Mouse (Mus musculus) left cerebral cortex, postnatal 4 days (tissue): ENCODE measurements around the gene Slc25a21. TPM values are rescaled to one million over a fixed set of nuclear protein-coding genes. Genes with fewer than 3 reads are reported as not detected.
A peak's percentile ranks its signal among the peaks of the same experiment; 100 is the strongest.

Source experiments
- DNase-seq: peaks from one replicate; pipeline ENCODE4 v3.0.0-alpha.2; 2022
- intact Hi-C: fragments of 180-260 bp; cut with DNase I; formaldehyde crosslinking; loops from one replicate; pipeline ENCODE4 v1.15.1; 2025
- total RNA-seq, 2 experiments: library from RNA; stranded (reverse); gene quantifications; 2 replicates each; pipeline ENCODE4 v1.2.3; 2021

Gene Slc25a21
- total RNA-seq, 2 experiments from 2014 or later: 0.32 TPM; not detected in 1

DNA sequence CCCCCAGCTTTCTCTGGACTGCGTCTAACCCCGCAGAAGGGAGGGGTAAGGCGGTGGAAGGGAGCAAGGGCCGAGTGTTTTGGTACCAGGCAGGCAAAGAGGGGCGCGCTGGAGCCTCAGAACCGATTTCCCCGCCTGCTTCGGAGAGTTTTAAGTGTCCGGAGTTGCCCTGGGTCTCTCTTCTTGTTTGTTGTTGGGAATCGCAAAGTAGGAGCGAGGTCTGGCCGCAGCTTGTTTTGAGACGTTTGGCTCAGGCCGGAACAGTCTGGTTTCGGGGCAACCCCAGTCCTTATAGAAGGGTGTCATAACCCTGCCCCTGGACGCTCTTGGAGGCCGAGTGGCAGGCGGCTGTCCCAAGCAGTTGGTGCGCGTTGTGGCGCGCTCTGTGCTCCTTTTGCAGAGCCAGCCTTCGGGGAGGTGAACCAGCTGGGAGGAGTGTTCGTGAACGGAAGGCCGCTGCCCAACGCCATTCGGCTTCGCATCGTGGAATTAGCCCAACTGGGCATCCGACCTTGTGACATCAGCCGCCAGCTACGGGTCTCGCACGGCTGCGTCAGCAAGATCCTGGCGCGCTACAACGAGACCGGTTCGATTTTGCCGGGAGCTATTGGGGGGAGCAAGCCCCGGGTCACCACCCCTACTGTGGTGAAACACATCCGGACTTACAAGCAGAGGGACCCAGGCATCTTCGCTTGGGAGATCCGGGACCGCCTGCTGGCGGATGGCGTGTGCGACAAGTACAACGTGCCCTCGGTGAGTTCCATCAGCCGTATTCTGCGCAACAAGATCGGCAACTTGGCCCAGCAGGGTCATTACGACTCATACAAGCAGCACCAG, 500.9 kb downstream of the Slc25a21 start:
- intact Hi-C loops: loop anchor here (5.0 kb wide), 1 partner anchor 841 kb away; no protein-coding TSS in a partner anchor
- no peak for DNase-seq

DNA sequence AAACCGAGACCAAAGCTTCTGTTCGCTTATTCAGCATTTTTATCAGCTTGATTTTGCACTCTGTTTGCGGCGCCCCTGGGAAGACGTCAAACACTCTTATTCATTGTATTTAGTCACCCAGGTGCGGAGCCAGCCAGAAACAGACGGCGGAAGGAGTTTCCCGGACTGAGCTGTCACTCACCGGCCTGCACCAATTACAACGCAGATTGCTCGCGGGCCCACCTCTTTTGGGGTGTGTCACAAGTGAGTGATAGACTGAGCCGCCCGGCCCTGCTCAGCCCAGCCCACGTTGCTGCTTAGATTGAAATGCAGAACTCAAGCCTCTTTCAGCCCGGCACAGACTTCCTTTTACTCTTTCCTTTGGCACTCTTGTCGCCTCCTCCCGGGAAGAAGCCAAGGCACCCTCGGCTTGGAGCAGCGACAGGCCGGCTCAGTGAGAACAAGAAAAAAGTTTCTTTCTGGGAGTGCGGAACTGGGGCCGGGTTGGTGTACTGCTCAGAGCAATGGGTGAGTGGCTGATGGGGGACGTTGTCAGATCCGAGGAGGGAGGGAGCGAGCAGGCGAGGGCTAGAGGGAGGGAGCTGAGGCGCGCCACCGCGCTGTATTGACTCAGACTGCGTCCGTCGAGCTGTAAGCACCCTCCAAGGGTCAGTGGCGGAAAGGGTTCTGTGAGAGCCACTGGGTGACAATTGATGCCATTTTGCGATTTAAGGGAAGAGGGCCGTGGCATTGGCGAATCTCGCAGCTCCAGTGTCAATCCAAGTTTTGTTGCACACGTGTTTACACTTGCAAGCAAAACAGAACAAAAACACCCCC, 501.7 kb downstream of the Slc25a21 start:
- intact Hi-C loops: loop anchor here (5.0 kb wide), 1 partner anchor 842 kb away; no protein-coding TSS in a partner anchor
- DNase-seq: peak; percentile 71

DNA sequence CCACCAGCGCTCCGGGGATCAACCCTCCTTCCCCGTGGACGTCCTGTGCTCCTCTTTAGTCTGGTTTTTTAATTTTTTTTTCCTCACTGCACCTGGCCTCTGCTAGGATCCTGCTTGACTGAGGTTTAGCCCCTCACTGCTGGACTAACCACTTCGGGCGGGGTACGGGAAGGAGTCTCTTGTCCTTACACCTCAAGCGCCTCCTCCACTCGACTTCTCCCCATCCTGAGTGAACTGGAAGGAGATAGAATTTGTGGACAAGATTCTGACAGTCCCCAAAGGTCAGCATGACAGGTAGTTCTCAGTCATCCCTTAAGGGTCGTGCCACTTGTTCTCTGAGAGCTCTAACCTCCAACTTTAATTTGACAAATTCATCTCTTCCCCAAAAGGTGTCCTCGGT, 502.3 kb downstream of the Slc25a21 start:
- intact Hi-C loops: loop anchor here (5.0 kb wide), 3 partner anchors 173 to 842 kb away; no protein-coding TSS in a partner anchor
- no peak for DNase-seq

DNA sequence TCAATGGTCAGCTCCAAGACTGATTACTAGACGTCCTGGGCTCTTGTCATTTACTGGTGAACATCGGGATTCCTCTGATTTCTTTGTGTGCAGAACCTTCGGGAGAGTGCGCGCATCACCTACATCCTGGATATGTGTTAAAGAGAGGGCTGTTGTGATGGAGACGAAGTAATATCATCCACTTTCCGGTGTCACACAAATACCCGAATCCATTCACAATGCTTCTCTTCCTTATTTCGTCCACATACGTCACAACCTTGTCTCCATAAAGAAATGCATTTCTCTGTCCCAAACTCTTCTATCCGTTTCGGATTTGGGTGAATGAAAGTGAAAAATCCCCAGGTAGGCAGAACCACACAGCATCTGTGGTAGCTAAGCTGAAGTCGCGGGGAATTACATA, 502.9 kb downstream of the Slc25a21 start:
- intact Hi-C loops: loop anchor here (5.0 kb wide), 2 partner anchors 172 to 293 kb away; no protein-coding TSS in a partner anchor
- DNase-seq: no peak

DNA sequence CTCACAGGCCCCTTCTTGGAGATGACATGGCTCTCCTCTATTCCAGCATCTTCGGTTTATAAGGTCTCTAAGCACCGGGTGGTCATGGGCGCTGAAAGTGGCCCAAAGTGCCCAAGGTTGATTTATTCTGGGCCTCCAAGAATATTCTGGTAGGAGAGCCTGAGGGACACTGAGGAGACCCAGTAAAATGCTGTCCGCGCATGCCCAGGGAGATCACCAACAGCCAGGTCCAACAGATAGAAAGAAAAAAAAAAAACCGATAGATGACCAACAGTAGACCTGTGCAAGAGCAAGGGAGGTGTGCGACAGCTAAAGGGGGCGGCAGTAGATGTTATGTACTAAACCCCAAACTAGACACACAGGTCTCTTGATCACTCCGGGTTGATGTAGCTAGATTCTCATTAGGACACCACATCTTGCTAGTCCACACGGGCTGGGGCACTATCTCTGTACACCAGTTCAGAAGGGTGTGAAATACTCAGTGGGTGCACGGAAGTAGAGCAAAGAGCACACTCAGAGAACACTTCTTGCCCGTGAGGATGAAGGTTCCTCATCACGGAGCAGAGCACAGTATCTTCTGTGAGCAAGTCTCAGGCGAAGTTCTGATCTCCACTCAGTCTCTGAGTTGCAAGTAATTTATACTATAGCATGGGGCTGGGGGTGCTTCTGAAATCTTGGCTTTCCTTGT, 503.7 kb downstream of the Slc25a21 start:
- no peak for DNase-seq
- intact Hi-C loops: loop anchor here (5.0 kb wide), 2 partner anchors 171 to 294 kb away; no protein-coding TSS in a partner anchor

DNA sequence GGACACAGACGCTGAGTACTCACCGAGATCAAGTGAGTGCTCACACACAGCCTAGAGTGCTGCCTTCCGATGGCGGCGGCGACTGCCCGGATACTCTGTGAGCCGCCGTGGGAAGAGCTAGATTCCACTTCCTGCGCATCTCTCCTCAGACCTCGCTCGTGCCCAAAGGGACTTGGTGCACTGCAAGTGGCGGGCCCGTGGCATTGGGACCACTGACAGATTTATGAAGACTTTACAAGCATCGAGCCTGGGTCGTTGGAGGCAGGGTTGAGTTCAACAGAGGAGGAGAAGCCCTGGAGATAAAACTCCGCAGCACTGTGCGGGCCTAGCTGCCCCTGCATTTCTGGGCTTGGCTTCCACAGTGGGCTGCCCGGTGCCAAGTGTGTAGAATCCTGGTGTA, 504.7 kb downstream of the Slc25a21 start:
- intact Hi-C loops: loop anchor here (5.0 kb wide), 2 partner anchors 170 to 295 kb away; no protein-coding TSS in a partner anchor
- DNase-seq: no peak

DNA sequence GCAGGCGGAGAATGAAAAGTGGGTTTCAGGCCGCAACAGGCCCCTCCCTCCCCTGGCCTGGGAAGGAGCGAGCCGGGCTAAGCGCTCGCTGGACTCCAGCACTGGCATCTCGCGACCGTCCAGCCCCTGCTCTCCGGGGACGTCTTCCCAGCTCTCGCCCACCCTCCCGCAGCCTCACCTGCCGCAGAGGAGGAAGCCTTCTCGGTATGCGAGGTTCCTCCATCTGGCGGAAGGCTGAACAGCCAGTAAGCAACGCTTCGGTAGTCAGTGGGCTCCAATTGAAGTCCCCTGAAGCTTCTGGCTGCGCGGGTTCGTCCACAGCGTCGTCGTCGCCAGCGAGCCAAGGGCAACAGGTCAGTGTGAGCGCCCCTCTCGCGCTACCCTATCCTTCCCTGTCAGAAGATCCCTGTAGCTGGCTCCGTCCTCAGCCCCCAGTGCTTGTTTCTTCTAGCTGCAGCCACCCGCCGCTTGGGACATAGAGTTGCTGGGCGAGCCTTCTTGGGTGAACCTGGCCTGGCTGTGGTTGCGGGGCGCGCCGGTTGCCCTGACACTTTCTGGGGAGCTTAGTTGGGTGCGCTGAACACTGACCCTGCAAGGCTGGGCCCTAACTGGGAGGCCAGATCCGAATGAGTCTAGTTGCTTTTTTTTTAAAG, 505.7 kb downstream of the Slc25a21 start, which contains the start of gene Pax9:
Gene Pax9, plus strand, starts transcription at position 341 of the 653 bp plus-strand sequence.
- no peak for DNase-seq
- intact Hi-C loops: loop anchor here (5.0 kb wide), 2 partner anchors 169 to 296 kb away; no protein-coding TSS in a partner anchor

DNA sequence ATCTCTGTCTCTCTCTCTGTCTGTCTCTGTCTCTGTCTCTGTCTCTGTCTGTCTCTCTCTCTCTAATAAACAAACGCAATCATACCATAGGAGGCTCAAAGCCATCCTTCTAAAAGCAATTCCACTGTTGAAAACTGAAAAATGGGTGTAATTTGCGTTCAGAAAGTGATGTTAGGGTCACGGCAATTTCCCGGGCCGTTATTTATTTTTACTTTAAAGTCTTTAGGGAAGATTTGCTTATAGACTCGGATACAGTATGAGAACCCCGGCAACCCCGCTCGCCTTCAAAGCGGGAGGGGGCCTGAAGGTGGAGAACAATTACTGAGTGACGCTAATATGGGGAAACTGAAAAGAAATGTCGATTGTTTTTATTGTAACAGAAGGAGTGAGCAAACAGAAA, 506.3 kb downstream of the Slc25a21 start:
- no peak for DNase-seq
- intact Hi-C loops: loop anchor here (5.0 kb wide), 2 partner anchors 169 to 296 kb away; no protein-coding TSS in a partner anchor

DNA sequence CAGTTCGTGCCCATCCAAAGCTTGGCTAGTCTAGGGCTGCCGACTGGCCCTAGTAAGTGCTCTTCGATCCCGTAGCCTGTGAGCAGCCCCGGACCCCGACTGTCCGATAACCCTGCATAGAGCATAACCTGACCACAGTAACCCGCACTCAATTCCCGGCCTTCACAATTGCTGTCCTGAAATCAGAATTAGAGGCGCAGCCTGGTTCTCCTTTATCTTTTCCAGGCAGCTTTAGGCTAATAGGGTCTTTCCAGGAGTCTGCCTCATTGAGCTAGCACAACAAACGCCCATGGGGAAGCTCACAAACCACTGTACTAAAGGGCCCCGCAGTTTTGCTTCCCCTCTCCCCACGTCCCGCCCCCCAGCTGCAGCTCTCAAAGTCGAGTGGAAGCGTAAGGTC, 506.9 kb downstream of the Slc25a21 start:
- DNase-seq: no peak
- intact Hi-C loops: loop anchor here (5.0 kb wide), 2 partner anchors 168 to 297 kb away; no protein-coding TSS in a partner anchor

DNA sequence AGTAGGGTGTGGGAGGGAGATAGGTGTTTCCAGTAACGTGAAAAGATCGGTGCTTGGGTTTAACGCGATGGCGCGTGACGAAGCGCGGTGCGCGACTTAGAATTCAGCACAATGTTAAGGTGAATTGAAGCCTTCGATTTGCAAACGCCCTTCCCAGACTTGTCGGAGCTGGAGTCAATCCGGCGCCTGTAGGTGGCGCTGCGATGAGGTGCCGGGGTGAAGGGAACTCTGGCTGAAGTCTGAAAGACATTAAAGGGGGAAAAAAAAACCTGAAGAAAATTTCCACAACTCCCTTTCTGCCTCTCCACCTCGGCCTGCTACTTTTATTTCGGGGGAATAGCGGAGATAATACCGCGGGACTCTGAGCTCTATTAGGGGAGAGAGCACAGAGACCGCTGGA, 507.5 kb downstream of the Slc25a21 start:
- intact Hi-C loops: loop anchor here (5.0 to 10.0 kb wide), 3 partner anchors 167 to 495 kb away; no protein-coding TSS in a partner anchor
- peak; percentile 56 for DNase-seq

DNA sequence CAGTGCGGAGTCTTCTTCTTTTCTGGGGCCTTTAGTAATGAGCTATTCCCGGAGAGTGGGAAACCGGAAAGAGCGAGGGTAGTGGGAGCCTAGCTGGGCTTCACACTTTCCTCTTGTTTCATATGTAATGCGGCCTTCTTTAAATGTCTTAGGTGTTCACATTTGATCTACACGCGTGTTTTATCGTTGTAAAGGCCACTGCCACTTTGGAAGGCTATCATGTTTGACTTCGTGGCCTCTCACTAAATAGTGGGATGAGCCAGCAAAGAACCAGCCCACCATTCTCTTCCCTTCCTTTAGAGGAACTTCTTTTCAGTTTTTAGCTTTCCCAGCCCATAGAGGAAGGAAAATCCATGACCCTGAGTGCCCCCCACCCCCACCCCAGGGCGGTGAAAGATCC, 507.9 kb downstream of the Slc25a21 start:
- DNase-seq: no peak
- intact Hi-C loops: loop anchor here (10.0 kb wide), 1 partner anchor 495 kb away; no protein-coding TSS in a partner anchor

DNA sequence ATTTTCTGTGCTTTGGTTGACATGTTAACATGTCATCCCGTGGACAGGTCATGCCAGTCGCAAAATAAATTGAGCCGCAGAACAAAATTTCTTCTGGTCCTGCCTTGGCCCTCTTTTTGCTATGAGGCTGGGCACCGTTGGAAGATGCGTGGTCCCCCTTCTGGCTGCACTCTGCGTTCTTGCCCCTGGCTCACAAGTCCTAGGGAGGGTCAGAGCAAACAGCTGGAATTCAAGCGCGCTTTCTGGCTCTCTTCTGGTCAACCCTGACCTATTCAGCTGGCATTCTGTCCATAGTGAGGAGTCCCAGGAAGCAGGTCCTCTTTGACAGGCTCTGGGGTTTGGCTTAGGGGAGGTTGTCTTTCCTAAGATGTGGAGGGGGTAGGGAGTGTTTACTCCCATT, 508.4 kb downstream of the Slc25a21 start:
- intact Hi-C loops: loop anchor here (10.0 kb wide), 1 partner anchor 496 kb away; no protein-coding TSS in a partner anchor
- DNase-seq: no peak

DNA sequence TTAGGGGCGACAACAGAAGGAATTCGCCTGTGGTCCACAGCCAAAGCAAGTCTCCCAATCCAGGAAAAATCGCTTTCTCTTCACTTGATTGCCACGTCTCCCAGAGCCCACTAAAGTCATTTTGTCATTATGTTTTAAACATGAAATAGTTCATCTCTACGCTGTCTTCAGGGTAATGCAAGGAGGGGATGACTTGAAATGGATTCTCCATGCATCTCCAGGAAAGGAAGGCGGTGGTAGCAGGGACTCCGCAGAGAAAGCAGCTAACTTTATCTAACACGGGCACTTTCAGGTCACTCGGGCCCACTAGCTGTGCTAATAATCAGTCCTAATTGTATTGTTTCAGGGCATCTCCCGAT, 508.8 kb downstream of the Slc25a21 start:
- intact Hi-C loops: loop anchor here (10.0 kb wide), 1 partner anchor 496 kb away; no protein-coding TSS in a partner anchor
- no peak for DNase-seq

DNA sequence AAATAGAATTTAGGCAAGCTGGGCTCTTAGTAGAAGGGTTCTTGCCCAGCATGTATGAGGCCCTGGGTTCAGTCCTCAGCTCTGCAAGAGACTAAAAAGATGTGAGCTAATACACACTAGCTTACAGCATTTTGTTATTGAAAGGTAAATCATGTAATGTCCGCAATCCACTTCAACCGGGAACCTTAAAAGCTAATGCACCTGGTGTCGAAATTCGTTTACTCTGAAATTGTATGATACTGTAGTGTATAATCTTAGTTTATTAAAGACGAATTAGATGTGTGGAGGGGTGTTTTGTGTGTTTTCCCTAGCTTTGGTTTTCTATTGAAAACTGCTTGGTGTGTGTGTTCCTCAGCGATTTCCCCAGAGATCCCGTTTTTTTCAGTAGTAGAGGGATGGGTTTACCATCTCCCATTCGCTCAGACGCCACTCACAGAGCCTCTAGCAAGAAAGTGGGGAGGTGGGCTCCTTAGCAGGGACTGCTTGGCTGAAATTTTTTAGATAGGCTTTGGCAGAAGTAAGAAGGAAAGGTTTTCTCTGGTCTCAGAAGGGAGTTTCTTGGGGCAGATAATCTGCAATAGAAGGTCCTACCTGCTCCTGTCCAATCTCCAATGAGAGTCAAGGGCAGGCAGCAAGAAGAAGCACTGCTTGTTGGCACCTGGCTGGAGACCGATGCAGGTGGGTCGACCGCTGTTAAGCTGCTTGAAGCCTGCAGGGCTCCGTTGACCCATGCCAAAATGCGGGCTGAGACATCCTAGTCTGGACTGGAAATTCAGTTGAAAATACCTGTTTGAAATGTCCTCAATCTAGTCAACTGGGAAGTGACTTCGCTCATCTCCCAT, 509.4 kb downstream of the Slc25a21 start:
- no peak for DNase-seq
- intact Hi-C loops: loop anchor here (10.0 kb wide), 1 partner anchor 497 kb away; no protein-coding TSS in a partner anchor

DNA sequence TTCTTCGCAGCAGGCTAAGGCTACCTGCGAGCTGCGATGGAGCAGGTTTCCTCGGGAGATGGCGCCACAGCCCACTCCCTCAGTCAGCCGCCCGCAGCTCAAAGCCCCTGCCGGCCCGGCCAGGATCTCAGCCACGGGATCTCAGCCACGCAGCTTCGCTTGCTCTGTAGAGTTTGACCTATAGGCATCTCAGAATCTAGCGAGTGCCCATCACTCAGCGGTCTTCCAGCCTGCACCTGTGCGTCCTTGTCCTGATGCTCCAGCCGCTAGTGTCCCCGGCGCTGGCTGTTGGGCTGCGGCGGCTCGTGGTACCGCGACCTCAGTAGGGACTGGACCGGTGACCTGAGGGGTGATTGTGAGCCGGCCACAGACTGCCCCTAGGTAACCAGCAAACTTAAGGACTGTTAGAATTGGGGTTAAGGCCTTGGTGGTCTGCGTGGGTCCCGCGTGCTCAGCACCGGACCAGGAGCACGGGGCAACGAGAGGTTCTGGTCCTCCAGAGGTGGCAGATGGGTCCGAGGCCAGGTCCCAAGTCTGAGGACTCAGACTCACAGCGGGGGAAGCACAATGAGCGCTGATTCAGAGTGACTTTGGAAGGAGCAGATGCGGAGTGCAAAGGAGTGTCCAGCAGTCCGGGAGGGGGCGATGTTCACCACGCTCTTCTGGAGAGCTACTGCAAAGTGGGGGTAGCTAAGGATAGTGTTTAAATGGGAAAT, 516.0 kb downstream of the Slc25a21 start:
- DNase-seq: no peak

DNA sequence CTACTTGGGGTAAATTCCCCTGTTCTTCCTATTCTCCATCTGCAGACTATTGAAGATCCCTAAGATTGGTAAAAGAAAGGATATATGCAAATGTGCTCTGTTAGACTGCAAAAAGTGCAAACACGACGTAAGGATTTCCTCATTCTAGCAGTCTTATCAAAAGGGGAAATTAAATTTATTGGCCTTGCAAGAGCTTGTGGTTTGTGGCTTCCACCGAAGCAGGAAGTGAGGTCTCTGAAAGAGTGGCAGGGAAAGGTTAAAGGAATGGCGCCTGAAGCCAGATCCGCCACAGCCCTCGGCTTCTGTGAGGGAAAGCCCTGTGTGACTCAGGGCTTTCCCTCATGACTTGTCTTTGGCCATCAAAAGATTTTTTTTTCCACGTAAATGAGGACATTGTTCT, 519.7 kb downstream of the Slc25a21 start:
- intact Hi-C loops: no loop called here
- DNase-seq: no peak

More for the DNA sequence above, 516.0 kb downstream of the Slc25a21 start:
- intact Hi-C loops: loop anchor here (10.0 kb wide), 1 partner anchor 504 kb away; no protein-coding TSS in a partner anchor

DNA sequence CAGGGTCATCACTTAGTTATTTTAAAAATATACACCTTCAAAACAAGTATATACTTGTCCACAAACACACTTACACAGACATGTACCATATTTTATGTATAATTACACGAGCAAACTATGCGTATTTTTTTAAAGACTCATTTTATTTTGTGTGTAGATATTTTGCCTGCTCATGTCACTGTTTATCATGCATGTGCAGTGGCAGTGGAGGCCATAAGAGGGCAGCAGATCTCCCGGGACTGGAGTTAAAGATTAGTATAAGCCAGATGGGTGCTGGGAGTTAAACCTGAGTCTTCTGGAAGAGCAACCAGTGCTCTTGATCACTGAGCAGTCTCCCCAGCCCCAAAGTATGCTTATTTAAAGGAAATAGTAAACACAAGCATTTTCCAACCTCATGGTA, 522.5 kb downstream of the Slc25a21 start:
- intact Hi-C loops: loop anchor here (5.0 kb wide), 1 partner anchor 488 kb away; no protein-coding TSS in a partner anchor
- no peak for DNase-seq

DNA sequence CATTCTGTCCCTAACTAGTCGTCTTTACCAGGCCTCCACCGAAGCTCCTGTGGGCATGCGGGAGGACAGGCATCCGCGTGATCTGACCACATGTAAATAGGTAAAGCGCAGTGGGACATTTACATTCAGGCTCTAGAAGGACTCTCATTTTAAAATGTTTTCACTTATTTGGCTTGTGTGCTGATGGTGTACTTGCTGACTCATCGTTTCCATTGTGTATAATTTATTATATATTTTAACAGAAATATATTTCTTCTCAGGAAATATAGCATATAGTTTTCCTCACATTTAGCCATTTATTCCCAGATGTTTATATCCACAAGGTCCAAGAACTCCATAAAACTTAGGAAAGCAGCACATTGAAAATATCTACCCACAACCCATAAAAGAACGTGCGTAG, 526.5 kb downstream of the Slc25a21 start:
- intact Hi-C loops: loop anchor here (5.0 kb wide), 1 partner anchor 492 kb away; no protein-coding TSS in a partner anchor
- no peak for DNase-seq
